Mouse (Mus musculus) G1E (cell line): Measurements from ENCODE around the gene Tnfsf12.

ENCODE experiments used
- CTCF ChIP-seq: IDR thresholded peaks from 2 replicates; pipeline ENCODE4 v1.5.1; 2012; ENCODE audit warnings: low read depth, low read length, inconsistent platforms, mixed read lengths
- GATA1 ChIP-seq: IDR thresholded peaks from 2 replicates; pipeline ENCODE4 v1.6.1; 2012; ENCODE audit warnings: borderline replicate concordance, low read length, inconsistent platforms, mixed read lengths
- POLR2AphosphoS5 ChIP-seq: IDR thresholded peaks from 2 replicates; pipeline ENCODE4 v1.6.1; 2012; ENCODE audit warnings: low read depth, low read length, inconsistent platforms; ENCODE audit not compliant: insufficient replicate concordance
- TAL1 ChIP-seq: conservative IDR thresholded peaks from 2 replicates; pipeline ENCODE4 v1.6.1; 2012; ENCODE audit warnings: low read depth, low read length, inconsistent platforms, mixed read lengths

- TF ChIP-seq CTCF = no peak
- no peak for TF ChIP-seq GATA1
- TF ChIP-seq TAL1 = no peak
- no peak for TF ChIP-seq POLR2AphosphoS5
These were observed 12.1 kb downstream of the Tnfsf12 start for GRCm38 (mm10) chr11:69683576-69683975.
